Mouse (Mus musculus): ENCODE data around the gene Phlda1. TPM values are rescaled to one million over a fixed set of nuclear protein-coding genes. Genes with fewer than 3 reads are reported as not detected.

Phlda1 gene
- polyA plus RNA-seq, 1 experiment from 2014 or later = 25.3 TPM

- WGBS = 0% methylated on average over 3 of the region's 3 CpGs
- H3K27ac ChIP-seq = no peak overlapping the region
These were observed 3.0 kb upstream of the Phlda1 start for GRCm38 (mm10) chr10:111503071-111503470.

GRCm38 (mm10) chr10:111503716-111504115 lies 2.4 kb upstream of the Phlda1 start:
- H3K4me3 ChIP-seq (replicated peaks; ENCODE audit: low read depth, low read length) = no peak overlapping the region
- no peak overlapping the region for H3K27ac ChIP-seq
- no peak overlapping the region for H3K9ac ChIP-seq (ENCODE audit: low read depth, low read length)
- WGBS = 8% methylated on average over 10 of the region's 10 CpGs
- no peak for DNase-seq (ENCODE audit: low spot score)
- no peak for TF ChIP-seq CTCF (IDR thresholded peaks at IDR 0.05; ENCODE audit: low read depth)
- H3K27me3 ChIP-seq (ENCODE audit: insufficient read depth, low read length) = no peaks in the 10 kb centered on the region
- no peaks in the 10 kb centered on the region for H3K36me3 ChIP-seq (ENCODE audit: insufficient read depth, low read length)
- H3K4me2 ChIP-seq (ENCODE audit: low read length) = peak overlapping the region; percentile 18; the same call in 1 of the 2 replicates
- no peaks in the 10 kb centered on the region for H3K9me3 ChIP-seq (replicated peaks; ENCODE audit: low read length)
- peaks cover 8% of the 10 kb centered on the region; the same call in 1 of the 2 replicates for H3K4me1 ChIP-seq (replicated peaks; ENCODE audit: insufficient read depth, low read length)
- no peak for ATAC-seq (replicated peaks; ENCODE audit: low FRiP score, low read depth)

More at GRCm38 (mm10) chr10:111503071-111503470, 3.0 kb upstream of the Phlda1 start:
- Histone ChIP-seq H3K4me1 (replicated peaks; ENCODE audit: insufficient read depth, low read length) (peaks cover 7% of the 10 kb centered on the region; the same call in 1 of the 2 replicates), H3K27me3 (ENCODE audit: insufficient read depth, low read length) (no peaks in the 10 kb centered on the region), H3K4me2 (ENCODE audit: low read length) (no peak overlapping the region), H3K4me3 (replicated peaks; ENCODE audit: low read depth, low read length) (no peak overlapping the region), H3K9me3 (replicated peaks; ENCODE audit: low read length) (no peaks in the 10 kb centered on the region), H3K36me3 (ENCODE audit: insufficient read depth, low read length) (peaks cover 3% of the 10 kb centered on the region; the same call in 1 of the 2 replicates), H3K9ac (ENCODE audit: low read depth, low read length) (no peak overlapping the region)
- peak; percentile 88 for TF ChIP-seq CTCF (IDR thresholded peaks at IDR 0.05; ENCODE audit: low read depth)
- DNase-seq (ENCODE audit: low spot score) (peak; percentile 85), ATAC-seq (replicated peaks; ENCODE audit: low FRiP score, low read depth) (no peak)

- Histone ChIP-seq H3K9ac (ENCODE audit: low read depth, low read length) (no peak overlapping the region), H3K27ac (no peak overlapping the region), H3K4me2 (ENCODE audit: low read length) (no peak overlapping the region), H3K4me3 (replicated peaks; ENCODE audit: low read depth, low read length) (no peak overlapping the region), H3K36me3 (ENCODE audit: insufficient read depth, low read length) (no peaks in the 10 kb centered on the region), H3K4me1 (replicated peaks; ENCODE audit: insufficient read depth, low read length) (peaks cover 15% of the 10 kb centered on the region; the same call in 1 of the 2 replicates), H3K9me3 (replicated peaks; ENCODE audit: low read length) (no peaks in the 10 kb centered on the region), H3K27me3 (ENCODE audit: insufficient read depth, low read length) (no peaks in the 10 kb centered on the region)
- DNase-seq (ENCODE audit: low spot score) (no peak), ATAC-seq (replicated peaks; ENCODE audit: low FRiP score, low read depth) (no peak)
- TF ChIP-seq CTCF (IDR thresholded peaks at IDR 0.05; ENCODE audit: low read depth) = no peak
- 56% methylated on average over 1 of the region's 1 CpGs for WGBS
These were observed 1.5 kb upstream of the Phlda1 start for GRCm38 (mm10) chr10:111504606-111505005.

GRCm38 (mm10) chr10:111505406-111505805 lies 680 bp upstream of the Phlda1 start:
- TF ChIP-seq CTCF (IDR thresholded peaks at IDR 0.05; ENCODE audit: low read depth) = no peak
- H3K9ac ChIP-seq (ENCODE audit: low read depth, low read length) = no peak overlapping the region
- no peaks in the 10 kb centered on the region for H3K36me3 ChIP-seq (ENCODE audit: insufficient read depth, low read length)
- H3K9me3 ChIP-seq (replicated peaks; ENCODE audit: low read length) = no peaks in the 10 kb centered on the region
- no peak overlapping the region; the same call in 1 of the 2 replicates for H3K4me3 ChIP-seq (replicated peaks; ENCODE audit: low read depth, low read length)
- peaks cover 17% of the 10 kb centered on the region; the same call in 1 of the 2 replicates for H3K4me1 ChIP-seq (replicated peaks; ENCODE audit: insufficient read depth, low read length)
- peak overlapping the region; percentile 81 for H3K4me2 ChIP-seq (ENCODE audit: low read length)
- no peak for DNase-seq (ENCODE audit: low spot score)
- 0 out of 2 replicates have a peak overlapping the region, but pooled peaks have one; percentile 95 for H3K27ac ChIP-seq
- 59% methylated on average over 7 of the region's 7 CpGs for WGBS
- no peak for ATAC-seq (replicated peaks; ENCODE audit: low FRiP score, low read depth)
- H3K27me3 ChIP-seq (ENCODE audit: insufficient read depth, low read length) = no peaks in the 10 kb centered on the region

- H3K27me3 ChIP-seq (ENCODE audit: insufficient read depth, low read length) = no peaks in the 10 kb centered on the region
- WGBS = 1% methylated on average over 23 of the region's 23 CpGs
- H3K9me3 ChIP-seq (replicated peaks; ENCODE audit: low read length) = no peaks in the 10 kb centered on the region
- peak overlapping the region; percentile 87 for H3K4me3 ChIP-seq (replicated peaks; ENCODE audit: low read depth, low read length)
- no peak for TF ChIP-seq CTCF (IDR thresholded peaks at IDR 0.05; ENCODE audit: low read depth)
- peak; percentile 62 for DNase-seq (ENCODE audit: low spot score)
- no peaks in the 10 kb centered on the region for H3K36me3 ChIP-seq (ENCODE audit: insufficient read depth, low read length)
- H3K4me1 ChIP-seq (replicated peaks; ENCODE audit: insufficient read depth, low read length) = peaks cover 20% of the 10 kb centered on the region; the same call in 1 of the 2 replicates
- peak overlapping the region; percentile 95 for H3K27ac ChIP-seq
- H3K4me2 ChIP-seq (ENCODE audit: low read length) = peak overlapping the region; percentile 81
- peak; percentile 4 for ATAC-seq (replicated peaks; ENCODE audit: low FRiP score, low read depth)
- peak overlapping the region; percentile 88 for H3K9ac ChIP-seq (ENCODE audit: low read depth, low read length)
These were observed 907 bp downstream of the Phlda1 start for GRCm38 (mm10) chr10:111506926-111507459.

GRCm38 (mm10) chr10:111507460-111508211 lies 1.6 kb downstream of the Phlda1 start:
- DNase-seq (ENCODE audit: low spot score) (peak; percentile 72), ATAC-seq (replicated peaks; ENCODE audit: low FRiP score, low read depth) (peak; percentile 11; the same call in 1 of the 2 replicates)
- Histone ChIP-seq H3K27ac (peak overlapping the region; percentile 95), H3K27me3 (ENCODE audit: insufficient read depth, low read length) (no peaks in the 10 kb centered on the region), H3K9me3 (replicated peaks; ENCODE audit: low read length) (no peaks in the 10 kb centered on the region), H3K4me3 (replicated peaks; ENCODE audit: low read depth, low read length) (peak overlapping the region; percentile 87), H3K36me3 (ENCODE audit: insufficient read depth, low read length) (no peaks in the 10 kb centered on the region), H3K9ac (ENCODE audit: low read depth, low read length) (peak overlapping the region; percentile 88), H3K4me2 (ENCODE audit: low read length) (peak overlapping the region; percentile 81), H3K4me1 (replicated peaks; ENCODE audit: insufficient read depth, low read length) (peaks cover 20% of the 10 kb centered on the region; the same call in 1 of the 2 replicates)
- WGBS = 1% methylated on average over 38 of the region's 38 CpGs
- TF ChIP-seq CTCF (IDR thresholded peaks at IDR 0.05; ENCODE audit: low read depth) = peak; percentile 67
